Mouse (Mus musculus): ENCODE data around the gene Ghr.

DNA sequence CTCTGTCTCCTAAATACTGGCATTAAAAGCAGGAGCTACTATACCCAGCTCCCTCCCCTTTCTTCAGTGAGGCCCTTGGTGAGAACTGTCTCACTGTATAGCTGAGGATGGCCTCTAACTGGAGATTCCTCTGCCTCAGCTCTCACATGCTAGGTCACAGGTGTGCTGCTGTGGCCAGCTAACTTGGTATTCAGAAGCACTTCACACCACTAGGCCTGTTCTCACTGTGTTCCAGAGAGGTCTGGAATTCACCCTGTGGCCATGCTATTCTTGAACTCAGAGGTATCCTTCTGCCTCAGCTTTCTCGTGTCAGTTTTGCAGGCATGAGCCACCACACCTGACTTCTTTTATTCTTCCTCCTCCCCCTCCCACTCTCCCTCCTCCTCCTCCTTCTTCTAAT lies 310.1 kb downstream of the Ghr start:
- no peak for TF ChIP-seq CTCF (IDR thresholded peaks at IDR 0.05; ENCODE audit: extremely low read depth, insufficient read depth, insufficient read length, insufficient replicate concordance)
- TF ChIP-seq POLR2A (IDR thresholded peaks at IDR 0.05; ENCODE audit: low read depth, low read length), result no peak
